Comparison of ENCODE assay signal across 8 mouse cellular contexts in the genomic region with DNA sequence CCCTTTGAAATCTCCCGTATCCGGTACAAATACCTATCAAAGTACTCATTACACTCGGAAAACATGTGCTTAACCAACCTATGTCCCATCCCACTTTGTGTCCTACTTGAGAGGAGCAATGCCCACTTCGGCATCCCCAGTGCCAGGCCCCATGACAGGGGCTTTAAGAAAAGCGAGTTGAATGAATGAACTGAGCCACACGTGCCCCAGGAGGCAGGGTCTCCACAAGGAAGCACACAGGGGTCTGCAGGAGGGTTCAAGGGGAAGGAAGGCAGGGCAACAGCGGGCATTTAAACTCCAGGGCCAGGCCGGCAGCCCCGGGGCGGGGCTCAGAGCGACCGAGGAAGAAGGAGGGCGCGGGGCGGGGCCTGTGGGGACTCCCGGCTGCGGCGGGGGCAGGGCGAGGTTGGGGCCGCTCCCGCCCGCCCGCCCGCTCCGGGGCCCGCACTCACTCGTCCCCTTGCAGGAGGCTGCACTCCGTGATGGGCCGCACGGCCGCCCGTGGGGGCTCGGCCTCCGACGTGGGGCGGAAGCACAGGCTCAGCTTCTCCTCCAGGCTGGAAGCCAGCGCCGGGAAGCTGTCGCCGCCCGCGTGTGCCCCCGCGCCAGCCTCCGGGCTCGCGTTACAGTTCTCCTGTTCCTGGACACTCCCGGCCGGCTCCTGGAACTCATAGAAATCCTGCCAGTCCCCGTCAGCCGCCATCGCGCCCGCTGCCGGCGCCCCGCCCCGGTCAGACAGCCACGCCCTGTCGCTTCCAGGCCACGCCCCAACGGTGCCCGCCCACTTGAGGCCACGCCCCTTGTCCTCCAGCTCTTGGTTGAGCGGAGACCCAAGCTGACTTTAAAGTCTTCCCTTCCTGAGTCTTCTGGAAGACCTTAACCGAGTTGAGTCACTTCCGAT. TPM values are rescaled to one million over a fixed set of nuclear protein-coding genes. Genes with fewer than 3 reads are reported as not detected.
DNase-seq lines count a peak whose midpoint lies in the region; ATAC-seq and TF ChIP-seq lines count a peak whose summit lies in the region.

Gene Fez2, minus strand, starts transcription at position 772 of the 901 bp plus-strand sequence.

- intact Hi-C loops in heart, postnatal 36 days (cut with DNase I) = loop anchor here (5.0 kb wide), 1 partner anchor 215 kb away; the partner anchor contains the start of gene Crim1

- under 1% methylated on average over 59 of the region's 67 CpGs for WGBS in forebrain, embryonic 16.5 days
- WGBS in lung, embryonic 14.5 days = under 1% methylated on average over 64 of the region's 67 CpGs
- under 1% methylated on average over 62 of the region's 67 CpGs for WGBS in olfactory bulb, adult 2 months
- 1% methylated on average over 67 of the region's 67 CpGs for WGBS in thymus, adult 2 months

- H3K9me3 ChIP-seq in forebrain, embryonic 16.5 days (ENCODE audit: control insufficient read depth, low read length) = no peaks in the 10 kb centered on the region
- no peaks in the 10 kb centered on the region for H3K9me3 ChIP-seq in lung, embryonic 14.5 days (ENCODE audit: low read depth, low read length)

- ATAC-seq in forebrain, embryonic 16.5 days = peak; percentile 93
- peak; percentile 97 for ATAC-seq in lung, embryonic 14.5 days (ENCODE audit: insufficient read depth)

- H3K9ac ChIP-seq in forebrain, embryonic 16.5 days (replicated peaks; ENCODE audit: low read depth, low read length) = peak within 1 kb of the TSS; percentile 76
- H3K9ac ChIP-seq in lung, embryonic 14.5 days = peak within 1 kb of the TSS; percentile 88

- peak within 1 kb of the TSS; percentile 73 for H3K4me3 ChIP-seq in forebrain, embryonic 16.5 days (replicated peaks; ENCODE audit: low read length)
- H3K4me3 ChIP-seq in layer of hippocampus, adult 2 months = peak within 1 kb of the TSS; percentile 79
- peak within 1 kb of the TSS; percentile 79 for H3K4me3 ChIP-seq in lung, embryonic 14.5 days (ENCODE audit: low read depth, low read length)
- peak within 1 kb of the TSS; percentile 65 for H3K4me3 ChIP-seq in olfactory bulb, adult 2 months (ENCODE audit: insufficient read depth, low read depth, low read length)
- H3K4me3 ChIP-seq in thymus, adult 2 months (ENCODE audit: control insufficient read depth, insufficient read depth, low read length) = peak within 1 kb of the TSS; percentile 83

- peak; percentile 85 for DNase-seq in ES-CJ7 (ENCODE audit: low read depth, low spot score)
- DNase-seq in cerebellum, adult 11-12 months = peak; percentile 89
- peak; percentile 99 for DNase-seq in heart, postnatal 36 days
- peak; percentile 85 to 92 for DNase-seq in layer of hippocampus, adult 2 months (ENCODE audit: low spot score in 2 of 2)
- peak; percentile 96 for DNase-seq in lung, embryonic 14.5 days
- peak; percentile 95 for DNase-seq in thymus, adult 2 months

- TF ChIP-seq CTCF in layer of hippocampus, adult 2 months (conservative IDR thresholded peaks at IDR 0.05) = no peak
- no peak for TF ChIP-seq CTCF in lung, embryonic 14.5 days (IDR thresholded peaks at IDR 0.05; ENCODE audit: low read depth)
- TF ChIP-seq CTCF in olfactory bulb, adult 2 months (IDR thresholded peaks at IDR 0.05; ENCODE audit: insufficient read depth, low read depth, low read length) = no peak
- no peak for TF ChIP-seq CTCF in thymus, adult 2 months (IDR thresholded peaks at IDR 0.05; ENCODE audit: borderline replicate concordance, control insufficient read depth, extremely low read depth, insufficient read depth, low read length, poor library complexity)

- no peaks in the 10 kb centered on the region; the same call in 1 of the 2 replicates for H3K4me1 ChIP-seq in forebrain, embryonic 16.5 days (replicated peaks; ENCODE audit: control insufficient read depth, insufficient read depth, low read length)
- H3K4me1 ChIP-seq in lung, embryonic 14.5 days (ENCODE audit: insufficient read depth) = 0 out of 2 replicates have a peak, but pooled peaks cover 2% of the 10 kb centered on the region
- peaks cover 2% of the 10 kb centered on the region; the same call in 1 of the 2 replicates for H3K4me1 ChIP-seq in olfactory bulb, adult 2 months (ENCODE audit: control insufficient read depth, insufficient read depth, low read length)
- peaks cover 2% of the 10 kb centered on the region; the same call in 1 of the 2 replicates for H3K4me1 ChIP-seq in thymus, adult 2 months (replicated peaks; ENCODE audit: control insufficient read depth, insufficient read depth, low read length)

- H3K36me3 ChIP-seq in forebrain, embryonic 16.5 days (ENCODE audit: control insufficient read depth, insufficient read depth) = no peaks in the 10 kb centered on the region
- H3K36me3 ChIP-seq in lung, embryonic 14.5 days (ENCODE audit: insufficient read depth) = no peaks in the 10 kb centered on the region
- H3K36me3 ChIP-seq in thymus, adult 2 months (ENCODE audit: control insufficient read depth, insufficient read depth, low read length) = no peaks in the 10 kb centered on the region

- no peaks in the 10 kb centered on the region for H3K27me3 ChIP-seq in forebrain, embryonic 16.5 days (replicated peaks; ENCODE audit: control insufficient read depth, insufficient read depth, low read length)
- no peaks in the 10 kb centered on the region for H3K27me3 ChIP-seq in lung, embryonic 14.5 days (ENCODE audit: insufficient read depth, low read length)
- no peaks in the 10 kb centered on the region for H3K27me3 ChIP-seq in thymus, adult 2 months (ENCODE audit: control insufficient read depth, insufficient read depth, low read length)

- H3K27ac ChIP-seq in forebrain, embryonic 16.5 days (ENCODE audit: low read length) = peak within 1 kb of the TSS; percentile 64; the same call in 1 of the 2 replicates
- H3K27ac ChIP-seq in layer of hippocampus, adult 2 months = peak within 1 kb of the TSS; percentile 91
- peak within 1 kb of the TSS; percentile 97 for H3K27ac ChIP-seq in lung, embryonic 14.5 days (ENCODE audit: low read depth)
- no peak within 1 kb of the TSS for H3K27ac ChIP-seq in olfactory bulb, adult 2 months (ENCODE audit: insufficient read depth, low read depth, low read length)
- H3K27ac ChIP-seq in thymus, adult 2 months (ENCODE audit: control insufficient read depth, insufficient read depth, low read length) = peak within 1 kb of the TSS; percentile 33; the same call in 1 of the 2 replicates

- peak within 1 kb of the TSS; percentile 48 for H3K4me2 ChIP-seq in forebrain, embryonic 16.5 days (ENCODE audit: low read length)
- H3K4me2 ChIP-seq in lung, embryonic 14.5 days = peak within 1 kb of the TSS; percentile 77

- no peak for TF ChIP-seq POLR2A in olfactory bulb, adult 2 months (IDR thresholded peaks at IDR 0.05; ENCODE audit: insufficient read depth, low read depth, low read length)
- peak; percentile 46; the same call in 1 of the 2 replicates for TF ChIP-seq POLR2A in thymus, adult 2 months (IDR thresholded peaks at IDR 0.05; ENCODE audit: control insufficient read depth, extremely low read depth, insufficient read depth, low read length, poor library complexity)

RNA-seq across cellular contexts. Expression of gene Fez2, which starts in this region (rescaled TPM):
- 40.2 and 46.7 TPM in 2 replicates for polyA plus RNA-seq in forebrain, embryonic 16.5 days (2015; fragmentation: Nextera tagmentation; extraction: Ambion mirVana)
- 10 to 100 TPM; 70.5 to 81.7 TPM for total RNA-seq in heart, postnatal 36 days (2021)
- total RNA-seq in layer of hippocampus, adult 2 months (2021) = 10 to 100 TPM; 30.9 to 32.1 TPM
- polyA plus RNA-seq in lung, embryonic 14.5 days (2014; fragmentation: Nextera tagmentation; extraction: Ambion mirVana) = 43.5 and 45.0 TPM in 2 replicates
- polyA plus RNA-seq in olfactory bulb, adult 2 months (2012; ENCODE audit: insufficient read depth, insufficient read length, low replicate concordance, missing spikeins) = not detected in 2 replicates
- polyA plus RNA-seq in thymus, adult 2 months (2012; rRNA removed) = 13.9 and 14.9 TPM in 2 replicates
